Mouse (Mus musculus) stomach, postnatal 0 days (tissue): Measurements from ENCODE around the gene Osbp2.

ENCODE experiments used
- CTCF ChIP-seq: IDR thresholded peaks from 2 replicates; pipeline ENCODE4 v1.5.1; 2016; ENCODE audit warnings: antibody characterized with exemption, low read depth, mild to moderate bottlenecking, moderate library complexity
- EP300 ChIP-seq: optimal IDR thresholded peaks from 2 replicates; pipeline ENCODE3; 2016; ENCODE audit warnings: antibody characterized with exemption

DNA sequence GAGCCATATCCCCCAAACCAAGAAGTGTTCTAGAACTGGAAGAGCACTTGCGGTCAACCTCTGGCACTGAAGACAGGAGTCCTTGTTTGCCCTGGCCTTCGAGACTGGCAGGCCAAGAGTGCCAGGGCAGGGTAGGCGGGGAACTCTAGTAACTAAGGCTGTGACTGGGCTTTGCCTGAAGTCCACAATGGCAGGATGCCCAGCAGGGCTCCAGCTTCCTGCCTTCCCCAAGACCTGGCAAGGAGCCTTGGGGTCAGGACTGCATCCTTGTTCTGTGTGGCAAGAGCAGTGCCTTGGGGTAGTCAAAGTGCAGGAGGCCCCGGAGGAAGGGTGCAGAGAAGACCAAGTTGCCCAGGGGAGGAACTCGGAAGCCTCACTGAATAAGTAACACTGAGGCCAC lies 39.3 kb upstream of the Osbp2 start:
- TF ChIP-seq EP300 = no peak
- TF ChIP-seq CTCF = no peak
